Mouse (Mus musculus) C2C12 (cell line): Measurements from ENCODE around the gene Mctp1. TPM values are rescaled to one million over a fixed set of nuclear protein-coding genes. Genes with fewer than 3 reads are reported as not detected.

ENCODE experiments used
- H3K27me3 ChIP-seq: one replicate; pipeline ENCODE4 v1.6.1; 2011; ENCODE audit not compliant: control insufficient read depth, insufficient read depth, insufficient read length
- H3K36me3 ChIP-seq: one replicate; pipeline ENCODE4 v1.6.1; 2011; ENCODE audit not compliant: control insufficient read depth, insufficient read depth
- H3K4me3 ChIP-seq: one replicate; pipeline ENCODE4 v1.5.1; 2011; ENCODE audit warnings: mild to moderate bottlenecking, control low read depth; ENCODE audit not compliant: poor library complexity, insufficient read depth, severe bottlenecking
- H3K79me2 ChIP-seq: one replicate; pipeline ENCODE4 v1.6.1; 2011; ENCODE audit not compliant: control insufficient read depth, insufficient read depth
- H3K79me3 ChIP-seq: one replicate; pipeline ENCODE4 v1.6.1; 2011; ENCODE audit warnings: low read depth, control low read depth
- H3ac ChIP-seq: one replicate; pipeline ENCODE3; 2011; ENCODE audit warnings: low read depth; ENCODE audit not compliant: control insufficient read depth, insufficient read length
- CEBPB ChIP-seq: IDR thresholded peaks from one replicate; pipeline ENCODE4 v1.6.1; 2011; ENCODE audit warnings: low read depth, mild to moderate bottlenecking, control low read depth, moderate library complexity
- CTCF ChIP-seq: IDR thresholded peaks from one replicate; pipeline ENCODE4 v1.5.1; 2011; ENCODE audit not compliant: control insufficient read depth, insufficient read depth, insufficient read length
- FOSL1 ChIP-seq: IDR thresholded peaks from one replicate; pipeline ENCODE4 v1.8.0; 2011; ENCODE audit warnings: mild to moderate bottlenecking, low read length; ENCODE audit not compliant: poor library complexity, insufficient read depth, severe bottlenecking
- MAX ChIP-seq: IDR thresholded peaks from one replicate; pipeline ENCODE4 v1.6.1; 2011; ENCODE audit warnings: mild to moderate bottlenecking, control low read depth
- MYOD1 ChIP-seq: IDR thresholded peaks from one replicate; pipeline ENCODE4 v1.6.1; 2011; ENCODE audit warnings: low read depth; ENCODE audit not compliant: control insufficient read depth, insufficient read length
- MYOG ChIP-seq: IDR thresholded peaks from one replicate; pipeline ENCODE4 v1.6.1; 2011; ENCODE audit not compliant: control insufficient read depth, insufficient read length; ENCODE audit errors: extremely low read depth
- USF1 ChIP-seq: IDR thresholded peaks from one replicate; pipeline ENCODE4 v1.6.1; 2011; ENCODE audit warnings: low read depth, mild to moderate bottlenecking, control low read depth, moderate library complexity
- polyA plus RNA-seq: library from polyadenylated mRNA; unstranded; fragments of >200 nt; fragmentation: generic; extraction: Trizol; gene quantifications from one replicate; pipeline ENCODE4 v1.2.1, GENCODE M21; 2012; ENCODE audit warnings: missing spikeins

Mctp1 gene
- polyA plus RNA-seq, 1 experiment: 0.36 TPM

- H3K79me2 ChIP-seq: no peaks in the 10 kb centered on the region
- H3K79me3 ChIP-seq: no peaks in the 10 kb centered on the region
- no peak overlapping the region for H3ac ChIP-seq
- no peak for TF ChIP-seq USF1
- no peak for TF ChIP-seq MYOG
- TF ChIP-seq CTCF: no peak
- no peak for TF ChIP-seq CEBPB
- no peak for TF ChIP-seq MAX
- TF ChIP-seq MYOD1: no peak
- no peak for TF ChIP-seq FOSL1
- H3K36me3 ChIP-seq: no peaks in the 10 kb centered on the region
- H3K27me3 ChIP-seq: no peaks in the 10 kb centered on the region
- H3K4me3 ChIP-seq: no peak overlapping the region
Measured at GRCm38 (mm10) chr13:76591189-76591588, 206.9 kb downstream of the Mctp1 start.

- Histone ChIP-seq H3K4me3 (no peak overlapping the region), H3K79me3 (no peaks in the 10 kb centered on the region), H3ac (no peak overlapping the region), H3K36me3 (no peaks in the 10 kb centered on the region), H3K27me3 (no peaks in the 10 kb centered on the region), H3K79me2 (no peaks in the 10 kb centered on the region)
- TF ChIP-seq MYOD1: peak; percentile 31
- TF ChIP-seq CEBPB: no peak
Measured at GRCm38 (mm10) chr13:76591692-76592091, 207.4 kb downstream of the Mctp1 start.

DNA sequence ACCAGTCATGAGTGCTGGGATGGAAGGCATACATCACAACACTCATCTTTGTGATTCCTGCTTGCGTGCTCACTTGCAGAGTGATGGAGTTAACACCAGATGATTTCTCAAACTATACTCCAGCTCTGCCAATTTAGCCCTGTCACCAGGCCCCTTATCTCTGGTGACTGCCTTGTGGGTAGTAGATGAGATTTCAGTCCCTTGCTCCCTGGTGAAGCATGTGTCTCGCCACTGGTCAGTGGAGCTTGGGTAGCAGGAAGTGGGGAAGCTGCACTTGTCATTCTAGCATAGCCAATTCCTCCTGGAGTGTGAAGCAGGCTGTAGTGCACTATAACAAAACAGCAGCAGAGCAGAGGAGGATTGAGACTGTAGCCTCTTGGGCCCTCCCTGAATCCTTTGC, 208.6 kb downstream of the Mctp1 start:
- Histone ChIP-seq H3ac (no peak overlapping the region), H3K79me3 (no peaks in the 10 kb centered on the region), H3K79me2 (no peaks in the 10 kb centered on the region), H3K36me3 (no peaks in the 10 kb centered on the region), H3K27me3 (no peaks in the 10 kb centered on the region), H3K4me3 (no peak overlapping the region)
- TF ChIP-seq CTCF (no peak), MYOD1 (no peak), FOSL1 (no peak), CEBPB (no peak), USF1 (no peak), MYOG (no peak), MAX (no peak)

- no peaks in the 10 kb centered on the region for H3K79me2 ChIP-seq
- H3ac ChIP-seq: no peak overlapping the region
- TF ChIP-seq FOSL1: no peak
- TF ChIP-seq USF1: no peak
- no peak for TF ChIP-seq CEBPB
- no peak for TF ChIP-seq MAX
- no peak for TF ChIP-seq MYOG
- TF ChIP-seq CTCF: no peak
- TF ChIP-seq MYOD1: no peak
- H3K36me3 ChIP-seq: no peaks in the 10 kb centered on the region
- H3K4me3 ChIP-seq: no peak overlapping the region
- H3K79me3 ChIP-seq: no peaks in the 10 kb centered on the region
- H3K27me3 ChIP-seq: no peaks in the 10 kb centered on the region
Measured at GRCm38 (mm10) chr13:76597005-76597404, 212.7 kb downstream of the Mctp1 start.

DNA sequence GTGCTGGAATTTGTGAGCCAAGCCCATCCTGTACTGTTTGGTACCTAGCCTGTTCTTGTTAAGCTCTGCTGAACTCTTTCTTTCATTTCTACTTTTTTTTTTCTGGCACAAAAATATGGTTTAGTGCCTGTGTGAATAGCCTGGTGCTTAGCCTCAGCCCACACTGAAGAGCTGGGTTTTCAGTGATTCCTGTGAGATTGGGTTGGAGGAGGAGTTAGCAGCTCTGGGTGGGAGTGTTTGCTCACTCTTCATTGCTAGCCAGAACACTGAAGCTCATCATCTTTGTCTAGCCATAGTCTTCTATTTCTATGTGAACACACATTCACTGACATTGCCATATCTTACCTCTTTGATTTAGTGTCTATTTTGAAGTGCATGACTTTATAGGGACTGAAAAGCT, 225.1 kb downstream of the Mctp1 start:
- Histone ChIP-seq H3K27me3 (no peaks in the 10 kb centered on the region), H3K4me3 (no peak overlapping the region), H3K79me3 (no peaks in the 10 kb centered on the region), H3K36me3 (no peaks in the 10 kb centered on the region), H3ac (no peak overlapping the region), H3K79me2 (no peaks in the 10 kb centered on the region)
- TF ChIP-seq CEBPB (no peak), MYOD1 (no peak), USF1 (no peak), FOSL1 (no peak), MAX (no peak), CTCF (no peak), MYOG (no peak)

- Histone ChIP-seq H3K4me3 (no peak overlapping the region), H3K36me3 (no peaks in the 10 kb centered on the region), H3K27me3 (no peaks in the 10 kb centered on the region), H3K79me3 (no peaks in the 10 kb centered on the region), H3K79me2 (no peaks in the 10 kb centered on the region), H3ac (no peak overlapping the region)
- TF ChIP-seq CEBPB (no peak), CTCF (no peak), MYOG (no peak), MYOD1 (no peak), MAX (no peak), FOSL1 (no peak), USF1 (no peak)
Measured at GRCm38 (mm10) chr13:76611499-76611898, 227.2 kb downstream of the Mctp1 start.
